Mouse (Mus musculus) ES-Bruce4 (cell line): ENCODE measurements at regions not wholly inside any gene's neighbourhood (a gene's known extent, or its start where the extent isn't known, plus 50 kb on each side); places are given as distances from the start of the nearest gene placed in this dataset.

Source experiments
- H3K27ac ChIP-seq: 2 replicates; pipeline ENCODE4 v1.5.1; 2012; ENCODE audit warnings: low read length, inconsistent platforms; ENCODE audit not compliant: insufficient read depth
- H3K27me3 ChIP-seq: 2 replicates; pipeline ENCODE4 v1.6.1; 2012; ENCODE audit warnings: mild to moderate bottlenecking, low read length, inconsistent platforms; ENCODE audit not compliant: control insufficient read depth, poor library complexity, insufficient read depth, severe bottlenecking
- H3K36me3 ChIP-seq: 2 replicates; pipeline ENCODE4 v1.6.1; 2012; ENCODE audit warnings: inconsistent platforms, mild to moderate bottlenecking, low read length, moderate library complexity; ENCODE audit not compliant: control insufficient read depth, poor library complexity, insufficient read depth, severe bottlenecking
- H3K4me1 ChIP-seq: one replicate; pipeline ENCODE4 v1.8.1; 2011; ENCODE audit warnings: low read length; ENCODE audit not compliant: control insufficient read depth, insufficient read depth
- H3K4me3 ChIP-seq: 2 replicates; pipeline ENCODE4 v1.5.1; 2011; ENCODE audit warnings: low read depth, mild to moderate bottlenecking, low read length
- H3K9ac ChIP-seq: 2 replicates; pipeline ENCODE4 v1.6.1; 2012; ENCODE audit warnings: low read depth, mild to moderate bottlenecking, inconsistent platforms; ENCODE audit not compliant: poor library complexity, severe bottlenecking
- H3K9me3 ChIP-seq: replicated peaks from 2 replicates; pipeline ENCODE4 v1.6.1; 2012; ENCODE audit warnings: mild to moderate bottlenecking, low read length, inconsistent platforms; ENCODE audit not compliant: control insufficient read depth, poor library complexity, insufficient read depth, severe bottlenecking
- CTCF ChIP-seq: IDR thresholded peaks from one replicate; pipeline ENCODE4 v1.8.1; 2011; ENCODE audit warnings: low read depth, low read length
- EP300 ChIP-seq: IDR thresholded peaks from 2 replicates; pipeline ENCODE4 v1.6.1; 2011; ENCODE audit warnings: low read depth, low read length; ENCODE audit not compliant: insufficient read depth
- POLR2A ChIP-seq: IDR thresholded peaks from one replicate; pipeline ENCODE4 v1.8.1; 2011; ENCODE audit warnings: low read length; ENCODE audit not compliant: insufficient read depth

DNA sequence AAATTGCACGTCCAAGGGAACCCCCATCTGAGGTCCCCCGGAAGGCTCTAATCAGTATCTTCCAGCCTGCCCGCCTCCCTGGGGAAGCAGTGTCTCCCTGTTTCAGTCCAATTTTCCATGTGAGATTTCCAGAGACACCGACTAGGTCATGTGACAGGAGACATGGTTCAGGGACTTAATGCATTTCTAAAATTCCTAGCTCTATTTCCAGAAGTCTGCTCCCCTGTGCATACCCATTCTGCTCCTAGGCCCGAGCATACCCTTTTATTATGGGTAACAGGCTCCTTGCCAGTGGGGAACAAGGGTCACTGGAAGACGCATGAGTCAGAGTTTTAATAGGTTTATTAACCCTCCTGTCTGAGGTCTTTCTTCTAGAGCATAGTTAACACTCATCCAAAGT is 263.6 kb downstream of the Dysf start:
- H3K27me3 ChIP-seq: no peaks in the 10 kb centered on the region
- H3K4me3 ChIP-seq: no peak overlapping the region
- no peaks in the 10 kb centered on the region for H3K4me1 ChIP-seq
- no peak overlapping the region for H3K27ac ChIP-seq
- no peak overlapping the region for H3K9ac ChIP-seq
- no peak for TF ChIP-seq CTCF
- no peaks in the 10 kb centered on the region for H3K36me3 ChIP-seq
- H3K9me3 ChIP-seq: no peaks in the 10 kb centered on the region

DNA sequence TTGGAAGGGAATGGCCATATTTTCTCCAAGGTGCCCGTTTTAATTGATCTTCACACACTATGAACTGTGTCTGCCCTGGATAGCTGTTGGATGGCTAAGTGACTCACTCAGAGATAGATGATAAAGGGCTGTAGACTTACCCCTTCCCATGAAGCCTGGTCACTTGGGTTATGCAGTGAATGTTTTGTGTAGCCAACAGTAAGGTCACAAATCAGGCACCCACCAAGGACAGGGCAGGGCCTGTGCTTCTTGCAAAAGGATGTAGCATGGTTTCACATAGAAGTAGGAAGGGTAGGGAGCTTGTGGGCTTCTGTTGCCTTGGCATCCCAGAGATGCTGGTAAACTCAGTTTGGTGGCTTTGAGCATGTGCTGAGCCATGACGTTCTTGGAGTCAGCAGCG is 263.1 kb downstream of the Dysf start:
- Histone ChIP-seq H3K36me3 (no peaks in the 10 kb centered on the region), H3K9ac (no peak overlapping the region), H3K27ac (no peak overlapping the region), H3K4me3 (no peak overlapping the region), H3K9me3 (no peaks in the 10 kb centered on the region), H3K27me3 (no peaks in the 10 kb centered on the region), H3K4me1 (no peaks in the 10 kb centered on the region)
- TF ChIP-seq EP300 (no peak), CTCF (no peak), POLR2A (no peak)

DNA sequence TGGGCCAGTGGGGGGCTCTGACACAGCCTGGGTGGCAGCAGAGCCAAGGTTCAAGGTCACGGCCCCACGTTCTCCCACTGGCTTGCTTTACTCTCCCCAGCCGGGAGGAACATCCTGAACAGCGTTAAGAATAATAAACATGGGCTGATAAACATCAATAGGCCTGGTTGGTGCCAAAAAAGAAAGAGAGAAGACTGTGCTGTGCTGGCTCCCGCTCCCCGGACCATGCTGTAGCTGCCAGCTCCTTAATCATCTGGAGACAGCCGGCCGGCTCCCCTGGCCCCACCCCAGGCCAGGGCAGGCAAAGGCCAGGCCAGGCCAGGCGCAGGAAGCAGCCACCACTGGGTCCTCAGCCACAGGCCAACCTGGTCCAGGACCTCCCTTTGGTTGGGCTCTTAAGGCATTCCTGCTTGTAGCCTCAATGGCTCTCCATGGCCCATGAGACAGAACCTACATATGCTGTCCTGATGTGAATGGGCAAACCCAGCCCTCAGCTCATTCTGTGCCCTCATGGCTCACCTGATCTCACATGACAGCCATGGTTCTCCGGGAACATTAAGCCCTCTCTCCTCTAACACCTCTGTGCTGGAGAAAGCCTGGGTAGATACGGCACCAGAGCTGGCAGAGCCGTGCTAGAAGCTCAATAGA is 262.3 kb downstream of the Dysf start:
- TF ChIP-seq POLR2A: no peak
- no peak for TF ChIP-seq CTCF
- TF ChIP-seq EP300: no peak
- no peak overlapping the region for H3K27ac ChIP-seq
- H3K36me3 ChIP-seq: no peaks in the 10 kb centered on the region
- no peaks in the 10 kb centered on the region for H3K4me1 ChIP-seq
- no peak overlapping the region for H3K4me3 ChIP-seq
- no peaks in the 10 kb centered on the region for H3K9me3 ChIP-seq
- H3K27me3 ChIP-seq: no peaks in the 10 kb centered on the region
- H3K9ac ChIP-seq: no peak overlapping the region

DNA sequence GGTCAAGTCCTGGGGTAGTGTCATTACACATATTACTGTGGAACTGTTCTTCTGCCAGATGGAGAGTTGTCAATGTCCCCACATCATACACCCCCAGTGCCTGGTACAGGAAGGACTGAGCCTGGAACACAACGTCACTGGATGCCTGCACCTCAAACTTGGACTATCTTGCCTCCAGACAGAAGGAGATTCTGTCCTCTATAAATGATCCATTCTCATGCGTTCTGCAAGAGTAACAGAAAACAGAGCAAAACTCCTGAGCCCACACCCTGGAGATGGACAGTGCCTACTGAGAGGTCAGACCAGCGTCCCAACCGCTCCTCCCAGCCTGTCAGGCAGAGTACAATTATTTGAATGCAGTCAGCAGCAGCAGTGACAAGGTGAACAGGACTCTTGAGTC is 261.1 kb downstream of the Dysf start:
- H3K27ac ChIP-seq: no peak overlapping the region
- no peaks in the 10 kb centered on the region for H3K4me1 ChIP-seq
- TF ChIP-seq EP300 (no peak), POLR2A (no peak), CTCF (no peak)

DNA sequence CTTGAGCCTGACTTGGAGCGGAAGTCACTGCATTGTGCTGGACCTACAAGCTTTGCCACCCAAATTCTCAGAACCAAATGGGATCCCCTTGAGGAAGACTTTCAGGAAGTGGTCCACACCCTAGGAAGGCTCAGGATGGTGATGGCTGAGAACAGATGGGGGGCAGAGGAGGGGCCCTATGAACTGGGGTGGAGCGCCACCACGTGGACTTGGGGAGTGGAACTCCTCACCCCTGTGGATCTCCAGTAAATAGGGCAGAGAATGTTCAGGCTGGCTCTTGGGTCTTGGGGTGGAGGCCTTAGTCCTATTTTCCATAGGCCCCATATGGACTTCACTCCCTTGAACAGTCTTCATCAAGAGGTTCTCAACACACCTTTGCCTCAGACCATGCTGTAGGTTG is 260.6 kb downstream of the Dysf start:
- H3K27me3 ChIP-seq: no peaks in the 10 kb centered on the region
- H3K9me3 ChIP-seq: no peaks in the 10 kb centered on the region
- no peak overlapping the region for H3K9ac ChIP-seq
- no peak for TF ChIP-seq CTCF
- TF ChIP-seq EP300: no peak
- no peak for TF ChIP-seq POLR2A
- H3K36me3 ChIP-seq: no peaks in the 10 kb centered on the region
- no peak overlapping the region for H3K4me3 ChIP-seq
- H3K4me1 ChIP-seq: no peaks in the 10 kb centered on the region
- H3K27ac ChIP-seq: no peak overlapping the region

More for the DNA sequence above, 261.1 kb downstream of the Dysf start:
- Histone ChIP-seq H3K9me3 (no peaks in the 10 kb centered on the region), H3K9ac (no peak overlapping the region), H3K27me3 (no peaks in the 10 kb centered on the region), H3K36me3 (no peaks in the 10 kb centered on the region), H3K4me3 (no peak overlapping the region)

- H3K36me3 ChIP-seq: no peaks in the 10 kb centered on the region
- H3K9me3 ChIP-seq: no peaks in the 10 kb centered on the region
- no peak overlapping the region for H3K9ac ChIP-seq
- H3K27me3 ChIP-seq: no peaks in the 10 kb centered on the region
- H3K27ac ChIP-seq: no peak overlapping the region
- TF ChIP-seq POLR2A: no peak
- no peak for TF ChIP-seq CTCF
- TF ChIP-seq EP300: no peak
- no peaks in the 10 kb centered on the region for H3K4me1 ChIP-seq
- H3K4me3 ChIP-seq: no peak overlapping the region
Measured at GRCm38 (mm10) chr6:84268111-84268510, 259.7 kb downstream of the Dysf start.
